Mouse (Mus musculus) ovary, postnatal 14 days (tissue): ENCODE measurements around the gene Rnf26.
A peak's percentile ranks its signal among the peaks of the same experiment; 100 is the strongest.
"Not testable (repeated sequence)": the region's sequence is repeated elsewhere in the genome, so short reads cannot be mapped to it uniquely, and the experiment has no call there.

Experiments
- DNase-seq: peaks from one replicate; pipeline ENCODE4 v3.0.0; 2022; ENCODE audit warnings: low spot score

Rnf26 gene

GRCm38 (mm10) chr9:44125026-44125425, 11.7 kb upstream of the Rnf26 start:
- no peak for DNase-seq

GRCm38 (mm10) chr9:44124317-44124716, 11.0 kb upstream of the Rnf26 start:
- no peak for DNase-seq

DNA sequence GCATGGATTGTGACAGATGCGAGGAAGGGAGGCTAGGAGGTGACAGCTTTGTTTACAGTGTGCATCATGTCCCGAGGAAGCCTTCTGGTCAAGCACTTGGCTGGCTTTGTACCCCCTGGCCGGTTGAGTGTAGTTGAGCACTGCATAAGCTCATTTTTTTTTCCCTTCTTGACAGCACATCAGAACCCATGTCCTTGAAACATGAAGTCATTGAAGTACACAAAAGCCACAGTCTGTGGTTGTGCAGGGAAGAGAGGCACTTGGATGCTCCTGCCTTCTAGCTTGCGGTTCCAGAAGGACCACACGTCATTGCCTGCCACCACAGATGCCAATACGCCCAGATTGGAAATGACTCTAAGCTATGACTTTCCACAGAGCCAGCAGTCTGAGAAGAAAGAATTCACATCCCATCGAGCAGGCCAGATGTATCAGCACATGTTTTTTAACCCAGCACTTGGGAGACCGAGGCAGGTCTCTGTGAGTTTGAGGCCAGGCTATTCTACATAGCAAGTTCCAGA, 6.7 kb upstream of the Rnf26 start:
- no peak for DNase-seq

DNA sequence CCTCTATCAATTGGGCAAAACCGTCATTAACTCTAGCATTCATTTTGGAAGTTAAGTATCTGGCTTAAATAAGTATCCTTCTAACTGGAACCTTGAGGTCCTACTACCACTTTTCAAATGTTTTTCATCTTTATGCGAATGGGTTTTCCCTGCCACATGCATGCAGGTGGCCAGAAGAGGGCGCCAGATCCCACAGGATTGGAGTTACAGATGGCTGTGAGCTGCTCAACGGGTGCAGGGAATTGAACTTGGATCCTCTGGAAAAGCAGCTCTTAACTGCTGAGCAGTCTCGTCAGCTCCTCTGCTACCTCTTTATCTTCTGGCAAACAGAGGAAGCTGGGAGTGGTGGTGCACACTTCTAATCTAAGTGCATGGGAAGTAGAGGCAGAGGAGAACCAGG, 5.7 kb upstream of the Rnf26 start:
- DNase-seq: no peak

DNA sequence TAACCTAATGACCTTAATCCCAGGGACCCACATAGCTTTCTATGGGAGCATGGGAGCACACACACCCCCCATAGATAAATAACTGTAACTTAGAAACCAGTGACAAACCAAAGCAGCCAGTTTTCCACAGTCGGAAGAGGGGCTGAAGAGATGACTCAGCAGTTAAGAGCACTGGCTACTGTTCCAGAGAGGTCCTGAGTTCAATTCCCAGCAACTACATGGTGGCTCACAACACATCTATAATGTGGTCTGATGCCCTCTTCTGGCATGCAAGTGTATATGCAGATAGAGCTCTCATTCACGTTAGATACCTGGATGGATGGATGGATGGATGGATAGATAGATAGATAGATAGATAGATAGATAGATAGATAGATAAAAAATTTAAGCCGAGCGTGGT, 2.9 kb upstream of the Rnf26 start:
- no peak for DNase-seq

- DNase-seq: no peak
Observed at GRCm38 (mm10) chr9:44115599-44115998, 2.3 kb upstream of the Rnf26 start.

- no peak for DNase-seq
Observed at GRCm38 (mm10) chr9:44114453-44114852, 1.1 kb upstream of the Rnf26 start.

- DNase-seq: not testable (repeated sequence)
Observed at GRCm38 (mm10) chr9:44111909-44112308, 1.4 kb downstream of the Rnf26 start.

GRCm38 (mm10) chr9:44109360-44110095, 3.8 kb downstream of the Rnf26 start:
- DNase-seq: peak; percentile 73

DNA sequence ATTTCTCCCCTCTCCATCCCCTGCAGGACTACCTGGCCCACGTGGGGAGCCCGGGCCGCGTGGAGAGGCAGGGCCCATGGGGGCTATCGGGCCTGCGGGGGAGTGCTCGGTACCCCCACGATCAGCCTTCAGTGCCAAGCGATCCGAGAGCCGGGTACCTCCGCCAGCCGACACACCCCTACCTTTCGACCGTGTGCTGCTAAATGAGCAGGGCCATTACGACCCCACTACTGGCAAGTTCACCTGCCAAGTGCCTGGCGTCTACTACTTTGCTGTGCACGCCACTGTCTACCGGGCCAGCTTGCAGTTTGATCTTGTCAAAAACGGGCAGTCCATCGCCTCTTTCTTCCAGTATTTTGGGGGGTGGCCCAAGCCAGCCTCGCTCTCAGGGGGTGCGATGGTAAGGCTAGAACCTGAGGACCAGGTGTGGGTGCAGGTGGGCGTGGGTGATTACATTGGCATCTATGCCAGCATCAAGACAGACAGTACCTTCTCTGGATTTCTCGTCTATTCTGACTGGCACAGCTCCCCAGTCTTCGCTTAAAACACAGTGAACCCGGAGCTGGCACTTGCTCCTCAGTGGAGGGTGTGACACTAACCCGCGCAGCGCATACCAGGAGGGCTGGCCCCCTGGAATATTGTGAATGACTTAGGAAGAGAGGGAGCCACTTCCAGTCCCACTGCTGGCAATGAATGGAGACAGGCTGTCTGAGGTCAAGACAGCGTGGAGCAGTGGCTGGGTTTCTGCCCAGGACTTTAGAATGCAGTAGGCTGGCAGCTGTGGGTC, 4.9 kb downstream of the Rnf26 start:
- no peak for DNase-seq

GRCm38 (mm10) chr9:44107557-44108179, 5.6 kb downstream of the Rnf26 start:
- no peak for DNase-seq

- DNase-seq: peak; percentile 80
Observed at GRCm38 (mm10) chr9:44107110-44107509, 6.2 kb downstream of the Rnf26 start, which contains the start of gene C1qtnf5. Gene C1qtnf5 (plus strand): TSS chr9:44107245.

DNA sequence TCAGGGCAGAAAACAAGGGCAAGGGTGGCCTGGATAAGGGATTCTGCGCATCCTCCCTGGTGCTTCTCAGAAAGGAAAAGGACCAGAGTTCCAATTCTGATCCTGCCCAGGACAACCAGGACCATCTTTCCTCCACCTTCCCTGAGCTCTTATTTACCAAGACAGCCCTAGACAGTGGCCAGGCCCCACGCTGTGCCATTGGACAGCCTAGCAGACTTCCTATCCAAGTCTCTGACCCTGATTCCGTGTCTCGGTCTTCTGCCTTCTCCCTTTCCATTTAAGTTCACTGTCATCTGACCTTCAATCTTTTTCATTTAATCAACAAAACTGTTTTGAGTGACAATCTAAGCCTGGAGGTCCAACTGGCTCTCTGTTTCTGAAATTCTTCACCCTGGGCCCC, 6.7 kb downstream of the Rnf26 start:
- no peak for DNase-seq

GRCm38 (mm10) chr9:44106182-44106581, 7.1 kb downstream of the Rnf26 start:
- DNase-seq: no peak

DNA sequence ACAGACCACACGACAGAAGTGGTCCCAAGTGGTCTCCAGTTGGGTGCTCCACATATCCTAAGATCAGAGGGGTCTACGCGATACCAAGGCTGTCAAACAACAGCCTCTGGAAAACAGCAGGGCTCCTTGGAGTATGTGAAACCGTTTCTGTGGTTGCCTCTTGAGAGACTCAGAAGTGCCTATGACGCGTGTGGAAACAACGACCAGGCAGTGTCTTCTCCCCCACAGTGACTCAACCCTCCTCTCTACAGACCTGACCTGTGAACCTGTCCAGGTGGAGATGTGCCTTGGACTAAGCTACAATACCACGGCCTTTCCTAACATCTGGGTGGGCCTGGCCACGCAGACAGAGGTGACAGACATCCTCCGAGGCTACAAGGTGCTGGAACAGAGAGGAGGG, 7.5 kb downstream of the Rnf26 start:
- DNase-seq: no peak

- DNase-seq: no peak
Observed at GRCm38 (mm10) chr9:44104881-44105280, 8.4 kb downstream of the Rnf26 start.

DNA sequence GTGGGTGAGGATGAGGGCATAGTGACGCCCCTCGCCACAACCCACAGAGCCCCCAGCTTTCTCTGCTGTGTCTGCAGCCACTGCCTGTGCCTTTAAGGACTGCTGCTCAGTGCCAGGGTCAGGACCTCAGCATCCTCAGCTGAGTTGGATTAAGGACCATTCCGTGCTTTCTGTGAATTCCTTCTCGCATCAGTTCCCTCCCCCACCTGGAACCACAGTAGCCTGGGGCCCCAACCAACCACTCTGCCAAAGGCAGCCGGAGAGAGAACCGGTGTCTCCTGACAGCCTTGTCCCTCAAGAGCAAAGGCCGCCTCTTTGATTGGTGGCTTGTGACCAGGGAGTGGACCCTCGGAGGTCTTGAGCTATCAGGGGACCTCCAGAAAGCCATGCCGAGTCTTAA, 11.8 kb downstream of the Rnf26 start, which contains the start of gene Mfrp:
TSS of gene Mfrp (plus strand) at position 240 of the 400 bp plus-strand sequence.
- DNase-seq: no peak

- no peak for DNase-seq
Observed at GRCm38 (mm10) chr9:44096536-44096935, 16.8 kb downstream of the Rnf26 start.

GRCm38 (mm10) chr9:44095781-44096180, 17.5 kb downstream of the Rnf26 start:
- no peak for DNase-seq

GRCm38 (mm10) chr9:44094737-44095136, 18.6 kb downstream of the Rnf26 start:
- no peak for DNase-seq

DNA sequence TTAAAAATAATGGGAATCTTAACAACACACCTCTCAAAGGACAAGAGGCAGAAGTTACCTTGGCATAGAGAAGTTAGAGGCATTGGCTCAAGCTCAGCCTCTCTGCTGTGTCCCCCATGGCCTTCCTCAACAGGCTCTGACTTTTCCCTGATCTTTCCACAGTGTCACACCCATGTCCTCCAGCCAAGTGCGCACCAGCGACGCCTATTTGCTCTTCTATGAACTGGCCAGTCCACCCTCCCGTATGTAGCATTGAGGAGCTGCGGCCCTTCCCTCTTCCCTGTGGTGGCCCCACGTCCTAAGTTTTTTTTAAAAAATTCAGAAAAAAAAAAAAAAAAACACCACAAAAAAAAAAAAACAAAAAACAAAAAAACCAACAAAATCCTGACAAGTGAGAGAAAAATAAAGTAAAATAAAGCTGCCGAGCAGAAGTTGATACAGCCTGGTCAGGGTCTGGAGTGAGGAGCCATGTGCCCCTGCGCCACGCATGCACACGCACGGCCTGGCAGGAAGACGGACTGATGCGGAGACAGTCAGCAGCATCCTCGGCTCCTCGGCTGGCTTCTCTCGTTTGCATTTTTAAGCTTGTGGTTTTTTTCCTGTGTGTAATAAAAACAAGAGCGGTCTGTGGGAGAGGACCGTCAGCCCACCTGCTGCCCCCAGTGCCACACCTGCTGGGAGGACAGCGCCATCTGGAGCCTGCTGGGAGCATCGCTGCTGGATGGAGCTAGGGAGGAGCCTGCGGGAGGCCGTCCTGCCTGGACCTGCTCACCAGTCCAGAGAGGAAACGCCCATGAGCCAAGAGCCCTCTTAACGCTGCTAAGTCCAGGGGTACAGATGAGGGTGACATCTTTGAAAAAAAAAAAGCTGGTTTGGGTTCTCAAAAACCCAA, 19.5 kb downstream of the Rnf26 start:
- peak; percentile 66 for DNase-seq
